Mouse (Mus musculus) bone marrow, adult 2 months (tissue): ENCODE measurements at regions not wholly inside any gene's neighbourhood (a gene's known extent, or its start where the extent isn't known, plus 50 kb on each side); places are given as distances from the start of the nearest gene placed in this dataset.

ENCODE experiments used
- H3K27ac ChIP-seq: fragments of 200-500 bp; 2 replicates; pipeline ENCODE4 v1.5.1; 2012; ENCODE audit warnings: low read depth, mild to moderate bottlenecking, control low read depth, inconsistent platforms, low read length; ENCODE audit not compliant: control insufficient read depth, poor library complexity, insufficient read depth
- H3K4me1 ChIP-seq: fragments of 200-500 bp; 2 replicates; pipeline ENCODE4 v1.6.1; 2011; ENCODE audit warnings: low read length; ENCODE audit not compliant: control insufficient read depth, insufficient read depth
- H3K4me3 ChIP-seq: fragments of 200-500 bp; replicated peaks from 2 replicates; pipeline ENCODE3; 2011; ENCODE audit warnings: mild to moderate bottlenecking, low read depth, low read length, control low read depth; ENCODE audit not compliant: control insufficient read depth
- CTCF ChIP-seq: fragments of 200-500 bp; IDR thresholded peaks from 2 replicates; pipeline ENCODE4 v1.5.1; 2011; ENCODE audit warnings: low read length, control low read depth; ENCODE audit not compliant: control insufficient read depth, insufficient read depth
- POLR2A ChIP-seq: fragments of 200-500 bp; IDR thresholded peaks from 2 replicates; pipeline ENCODE4 v1.6.1; 2011; ENCODE audit warnings: low read depth, mild to moderate bottlenecking, control low read depth, low read length, borderline replicate concordance; ENCODE audit not compliant: control insufficient read depth
- WGBS: fragments of 180-500 bp; shearing (Covaris S2); methylation state at CpG from one replicate; pipeline ENCODE4 v1.1.7; 2018; 5-methylcytosine and 5-hydroxymethylcytosine counted together

DNA sequence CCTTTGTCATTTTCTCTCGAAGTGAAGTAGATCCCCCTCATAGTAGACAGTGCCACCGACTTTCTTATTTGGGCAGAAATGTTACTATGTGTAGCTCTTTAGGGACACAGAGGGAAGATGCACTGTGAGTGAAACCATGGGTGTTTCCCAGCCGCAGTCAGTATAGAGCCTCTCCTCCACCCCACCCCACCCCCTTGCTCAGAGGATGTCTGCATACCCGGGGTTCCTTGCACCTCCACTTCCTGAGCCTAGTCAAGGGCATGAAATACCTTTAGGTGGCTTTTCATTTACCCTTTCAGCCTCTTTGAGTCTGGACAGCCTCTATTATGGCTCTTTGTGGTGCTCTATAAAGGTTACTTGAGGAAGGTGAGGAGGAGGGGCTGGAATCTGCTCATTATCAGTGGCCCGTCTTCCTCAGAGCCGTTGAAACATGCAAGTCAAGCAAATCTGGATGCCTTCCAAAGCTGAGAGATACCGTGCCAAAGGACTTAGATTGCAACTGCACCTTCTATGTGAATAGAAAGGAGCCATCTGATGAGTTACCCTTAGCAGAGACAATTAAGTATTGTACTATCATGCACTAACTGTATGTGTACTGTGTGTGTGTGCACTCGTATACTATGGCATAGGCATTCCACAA is 251.4 kb upstream of the Prdm1 start:
- no peaks in the 10 kb centered on the region; the same call in 1 of the 2 replicates for H3K4me1 ChIP-seq
- TF ChIP-seq POLR2A = no peak
- no peak for TF ChIP-seq CTCF
- 44% methylated on average over 8 of the region's 8 CpGs for WGBS

DNA sequence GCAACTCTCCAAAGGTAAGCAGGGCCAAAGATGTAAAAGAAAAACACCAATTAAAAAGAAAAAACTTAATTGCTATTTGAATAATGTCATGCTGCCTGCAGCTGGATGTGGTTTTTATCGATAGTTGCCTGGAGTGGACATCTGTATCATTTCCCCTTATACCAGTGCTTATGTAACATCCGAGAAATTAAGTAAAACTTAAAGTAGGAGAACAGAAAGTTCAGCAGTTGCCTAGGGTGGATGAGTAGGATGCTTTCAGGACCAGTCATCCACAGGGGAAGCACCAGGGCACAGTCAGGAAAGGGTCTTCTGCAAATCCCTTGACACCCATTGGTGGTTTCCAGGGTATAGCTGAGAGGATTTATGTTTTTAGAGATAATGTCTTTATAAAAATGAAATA is 248.9 kb upstream of the Prdm1 start:
- Histone ChIP-seq H3K4me3 (no peak overlapping the region), H3K4me1 (no peaks in the 10 kb centered on the region; the same call in 1 of the 2 replicates), H3K27ac (no peak overlapping the region)
- TF ChIP-seq POLR2A = no peak
- no peak for TF ChIP-seq CTCF
- 45% methylated on average over 2 of the region's 2 CpGs for WGBS

More for the DNA sequence above, 251.4 kb upstream of the Prdm1 start:
- H3K27ac ChIP-seq = no peak overlapping the region
- H3K4me3 ChIP-seq = no peak overlapping the region

GRCm38 (mm10) chr10:44776175-44776574 is 247.9 kb upstream of the Prdm1 start:
- H3K27ac ChIP-seq = no peak overlapping the region
- 43% methylated on average over 2 of the region's 2 CpGs for WGBS

GRCm38 (mm10) chr10:44765527-44765926 is 237.2 kb upstream of the Prdm1 start:
- Histone ChIP-seq H3K4me1 (no peaks in the 10 kb centered on the region), H3K27ac (no peak overlapping the region), H3K4me3 (no peak overlapping the region)
- 51% methylated on average over 3 of the region's 3 CpGs for WGBS
- TF ChIP-seq CTCF = no peak
- TF ChIP-seq POLR2A = no peak

More at GRCm38 (mm10) chr10:44776175-44776574, 247.9 kb upstream of the Prdm1 start:
- no peak for TF ChIP-seq POLR2A
- TF ChIP-seq CTCF = no peak
- Histone ChIP-seq H3K4me3 (no peak overlapping the region), H3K4me1 (no peaks in the 10 kb centered on the region; the same call in 1 of the 2 replicates)

DNA sequence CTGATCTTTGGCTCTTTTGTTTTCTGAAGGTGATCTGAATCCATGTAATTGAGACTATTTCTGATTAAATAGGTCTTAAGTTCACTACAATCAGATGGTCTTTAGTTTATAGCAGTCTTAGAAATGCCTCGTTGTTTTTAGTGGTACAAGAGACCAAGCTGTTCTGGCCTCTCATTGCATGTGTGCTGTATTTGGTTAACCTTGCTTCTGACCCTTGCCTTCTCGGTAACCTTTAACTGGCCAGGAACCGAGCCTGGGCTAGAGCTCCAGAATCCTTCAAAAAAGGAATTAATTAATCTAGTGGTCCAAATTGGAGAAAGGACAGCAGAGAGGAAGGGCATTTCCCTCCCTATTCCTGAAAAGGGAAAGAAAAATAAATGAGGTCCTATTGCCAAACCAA is 234.8 kb upstream of the Prdm1 start:
- no peak overlapping the region for H3K27ac ChIP-seq
- H3K4me3 ChIP-seq = no peak overlapping the region
- no peaks in the 10 kb centered on the region for H3K4me1 ChIP-seq
- 72% methylated on average over 3 of the region's 3 CpGs for WGBS
- no peak for TF ChIP-seq CTCF
- TF ChIP-seq POLR2A = no peak

- Histone ChIP-seq H3K4me1 (no peaks in the 10 kb centered on the region), H3K4me3 (no peak overlapping the region), H3K27ac (no peak overlapping the region)
- 65% methylated on average over 4 of the region's 4 CpGs for WGBS
- no peak for TF ChIP-seq POLR2A
- TF ChIP-seq CTCF = no peak
Measured at GRCm38 (mm10) chr10:44762068-44762467, 233.8 kb upstream of the Prdm1 start.

DNA sequence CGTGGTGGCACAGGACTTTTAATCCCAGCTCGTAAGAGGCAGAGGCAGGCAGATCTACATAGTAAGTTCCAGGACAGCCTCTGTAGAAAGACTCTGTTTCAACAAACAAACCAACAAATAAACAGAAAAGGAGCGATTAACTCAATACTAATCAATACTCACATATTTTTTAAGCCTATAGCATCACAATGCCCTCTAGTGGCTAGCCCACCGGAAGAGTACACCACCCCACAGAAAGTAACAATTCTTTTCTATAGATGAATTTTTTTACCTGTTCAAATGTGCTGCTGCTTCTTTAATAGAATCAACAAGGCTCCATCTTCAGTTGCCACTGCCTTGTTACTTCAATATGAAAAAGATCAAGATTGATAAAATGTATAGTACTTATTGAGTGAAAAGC is 233.0 kb upstream of the Prdm1 start:
- no peak overlapping the region for H3K4me3 ChIP-seq
- TF ChIP-seq POLR2A = no peak
- no peak for TF ChIP-seq CTCF
- no peak overlapping the region for H3K27ac ChIP-seq
- no peaks in the 10 kb centered on the region for H3K4me1 ChIP-seq
- 62% methylated on average over 4 of the region's 4 CpGs for WGBS

- H3K27ac ChIP-seq = no peak overlapping the region
- WGBS = 77% methylated on average over 6 of the region's 6 CpGs
- no peak overlapping the region for H3K4me3 ChIP-seq
- H3K4me1 ChIP-seq = no peaks in the 10 kb centered on the region
- TF ChIP-seq POLR2A (no peak), CTCF (no peak)
Measured at GRCm38 (mm10) chr10:44755355-44755957, 227.2 kb upstream of the Prdm1 start.

DNA sequence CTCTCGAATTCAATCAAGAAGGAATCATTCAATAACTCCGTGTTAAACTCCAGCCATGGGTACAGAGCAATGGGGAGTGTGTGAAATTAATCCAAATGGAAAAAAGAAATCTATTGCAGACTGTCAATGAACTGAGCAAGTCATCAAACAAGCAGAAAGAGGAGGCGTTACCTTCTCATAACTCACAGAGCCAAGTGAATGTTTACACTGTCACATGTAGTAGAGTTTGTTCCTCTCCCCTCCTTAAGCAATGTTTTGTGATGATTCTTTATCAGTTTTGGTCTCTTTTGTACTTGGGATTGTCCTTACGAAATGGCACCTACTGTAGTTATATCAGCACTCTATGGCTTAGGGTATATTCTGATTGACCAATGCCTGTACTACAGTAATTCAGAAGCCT is 226.6 kb upstream of the Prdm1 start:
- H3K4me1 ChIP-seq = no peaks in the 10 kb centered on the region
- H3K27ac ChIP-seq = no peak overlapping the region
- TF ChIP-seq POLR2A = no peak
- no peak for TF ChIP-seq CTCF
- WGBS = 75% methylated on average over 4 of the region's 4 CpGs
- no peak overlapping the region for H3K4me3 ChIP-seq
